Mouse (Mus musculus): Measurements from ENCODE around the gene Higd2a. TPM values are rescaled to one million over a fixed set of nuclear protein-coding genes. Genes with fewer than 3 reads are reported as not detected.

Gene Higd2a
- polyA plus RNA-seq, 1 experiment from 2014 or later: 211 TPM

DNA sequence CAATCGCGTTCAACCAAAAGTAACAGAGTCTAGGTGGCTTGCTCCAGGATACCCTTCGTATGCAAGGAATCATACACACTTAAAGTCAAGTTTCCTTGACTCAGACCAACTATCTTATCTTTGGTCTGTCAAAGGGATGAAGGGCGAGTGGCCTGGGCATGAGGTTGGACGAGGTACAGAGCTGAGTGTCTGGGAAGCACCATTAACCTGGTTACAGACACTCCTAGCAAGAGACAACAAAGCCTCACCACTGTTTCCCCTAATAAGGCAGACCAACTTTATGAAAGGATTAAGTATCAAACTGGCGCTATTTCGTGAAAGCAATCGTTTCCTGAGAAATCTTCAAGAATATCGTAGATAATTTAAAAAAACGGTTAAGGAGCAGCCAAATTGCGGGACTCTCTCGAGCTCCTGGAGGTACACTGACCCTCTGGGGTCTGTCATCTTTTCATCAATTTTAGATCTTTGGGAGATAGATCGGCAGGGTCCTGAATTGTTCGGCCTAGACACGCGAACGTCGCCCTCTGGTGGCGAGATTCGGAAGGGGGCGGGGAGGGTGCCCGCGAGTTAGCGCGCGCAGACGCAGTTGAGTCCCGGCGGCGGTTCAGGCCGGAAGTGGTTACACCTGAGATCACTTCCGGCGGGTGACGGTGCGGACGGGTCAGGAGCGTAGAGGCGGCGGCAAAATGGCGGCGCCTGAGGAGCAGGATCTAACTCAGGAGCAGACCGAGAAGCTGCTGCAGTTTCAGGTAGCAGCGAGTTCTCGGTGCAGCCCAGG, 31.3 kb downstream of the Higd2a start, which contains the start of gene Faf2:
Gene Faf2 (plus strand): TSS at position 630 of the 778 bp plus-strand sequence.
- peak; percentile 98 for ATAC-seq (ENCODE audit: insufficient read depth, low FRiP score)

DNA sequence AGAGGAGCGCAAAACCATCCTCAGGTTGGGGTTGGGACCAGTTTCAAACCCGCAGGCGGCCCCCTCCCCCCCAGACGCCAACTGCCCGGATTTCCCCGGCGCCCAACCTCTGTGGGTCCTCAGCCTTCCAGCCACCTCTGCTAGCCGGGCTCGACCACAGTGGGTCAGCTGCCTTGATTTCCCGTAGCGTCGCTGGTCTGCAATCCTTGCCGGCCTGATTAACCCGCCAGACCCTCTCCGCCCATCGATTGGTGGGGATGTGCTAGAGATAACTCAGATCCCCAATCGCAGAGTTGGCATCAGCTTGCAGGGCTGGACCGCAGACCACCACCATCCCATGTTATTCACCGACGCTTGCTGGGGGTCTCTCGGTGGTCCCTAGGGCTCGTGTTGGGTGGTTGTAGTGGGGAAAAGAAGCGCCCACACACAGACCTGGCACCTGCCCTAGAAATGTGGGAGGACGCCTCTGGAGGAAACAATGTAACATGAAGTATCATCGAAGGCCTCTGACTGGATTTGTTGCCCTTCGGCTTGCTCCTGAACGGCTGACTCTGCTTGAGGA, 32.0 kb downstream of the Higd2a start:
- Histone ChIP-seq H3K27ac (ENCODE audit: low read length) (peak overlapping the region; percentile 79), H3K9ac (ENCODE audit: low read length) (peak overlapping the region; percentile 96), H3K4me3 (replicated peaks; ENCODE audit: low read length) (peak overlapping the region; percentile 98), H3K4me2 (ENCODE audit: low read depth, low read length) (peak overlapping the region; percentile 95), H3K36me3 (ENCODE audit: control insufficient read depth, insufficient read depth, low read length) (no peaks in the 10 kb centered on the region), H3K4me1 (ENCODE audit: control insufficient read depth, insufficient read depth, low read length) (peaks cover 13% of the 10 kb centered on the region), H3K9me3 (replicated peaks; ENCODE audit: control insufficient read depth, low read length) (no peaks in the 10 kb centered on the region), H3K27me3 (ENCODE audit: control insufficient read depth, insufficient read depth, low read length) (no peaks in the 10 kb centered on the region)
- ATAC-seq (ENCODE audit: insufficient read depth, low FRiP score): peak; percentile 57
- 1% methylated on average over 27 of the region's 27 CpGs for WGBS

More for the DNA sequence above, 31.3 kb downstream of the Higd2a start, which contains the start of gene Faf2:
- peak within 1 kb of the TSS; percentile 95 for H3K4me2 ChIP-seq (ENCODE audit: low read depth, low read length)
- H3K27ac ChIP-seq (ENCODE audit: low read length): peak within 1 kb of the TSS; percentile 79
- no peaks in the 10 kb centered on the region for H3K9me3 ChIP-seq (replicated peaks; ENCODE audit: control insufficient read depth, low read length)
- H3K27me3 ChIP-seq (ENCODE audit: control insufficient read depth, insufficient read depth, low read length): no peaks in the 10 kb centered on the region
- peak within 1 kb of the TSS; percentile 98 for H3K4me3 ChIP-seq (replicated peaks; ENCODE audit: low read length)
- peaks cover 13% of the 10 kb centered on the region for H3K4me1 ChIP-seq (ENCODE audit: control insufficient read depth, insufficient read depth, low read length)
- H3K9ac ChIP-seq (ENCODE audit: low read length): peak within 1 kb of the TSS; percentile 96
- WGBS: 10% methylated on average over 44 of the region's 44 CpGs
- H3K36me3 ChIP-seq (ENCODE audit: control insufficient read depth, insufficient read depth, low read length): no peaks in the 10 kb centered on the region

DNA sequence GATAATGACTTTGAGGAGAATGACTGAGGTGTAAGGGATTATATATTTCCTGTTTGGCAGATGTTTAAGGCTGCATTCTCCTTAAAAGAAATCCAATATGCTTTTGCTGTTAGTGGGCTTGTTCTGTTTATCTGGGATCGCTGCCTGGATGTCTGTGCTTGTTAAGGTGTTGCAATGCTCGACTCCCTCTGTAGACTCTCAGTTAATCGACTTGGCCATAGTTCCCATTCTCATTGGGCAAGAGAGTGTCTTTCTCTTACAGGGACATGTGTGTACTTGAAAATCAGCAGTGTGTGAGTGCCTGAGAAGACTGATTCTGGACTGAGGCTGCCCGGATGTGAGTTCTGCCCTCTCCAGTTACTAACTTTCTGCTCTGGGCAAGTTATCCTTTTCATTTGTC, 39.1 kb downstream of the Higd2a start:
- WGBS: 74% methylated on average over 4 of the region's 4 CpGs
- H3K9me3 ChIP-seq (replicated peaks; ENCODE audit: control insufficient read depth, low read length): no peaks in the 10 kb centered on the region
- H3K27ac ChIP-seq (ENCODE audit: low read length): no peak overlapping the region; the same call in 1 of the 2 replicates
- H3K36me3 ChIP-seq (ENCODE audit: control insufficient read depth, insufficient read depth, low read length): 0 out of 2 replicates have a peak, but pooled peaks cover 3% of the 10 kb centered on the region
- no peak overlapping the region for H3K9ac ChIP-seq (ENCODE audit: low read length)
- no peak overlapping the region for H3K4me2 ChIP-seq (ENCODE audit: low read depth, low read length)
- no peaks in the 10 kb centered on the region for H3K4me1 ChIP-seq (ENCODE audit: control insufficient read depth, insufficient read depth, low read length)
- no peaks in the 10 kb centered on the region for H3K27me3 ChIP-seq (ENCODE audit: control insufficient read depth, insufficient read depth, low read length)
- no peak for ATAC-seq (ENCODE audit: insufficient read depth, low FRiP score)
- no peak overlapping the region for H3K4me3 ChIP-seq (replicated peaks; ENCODE audit: low read length)

DNA sequence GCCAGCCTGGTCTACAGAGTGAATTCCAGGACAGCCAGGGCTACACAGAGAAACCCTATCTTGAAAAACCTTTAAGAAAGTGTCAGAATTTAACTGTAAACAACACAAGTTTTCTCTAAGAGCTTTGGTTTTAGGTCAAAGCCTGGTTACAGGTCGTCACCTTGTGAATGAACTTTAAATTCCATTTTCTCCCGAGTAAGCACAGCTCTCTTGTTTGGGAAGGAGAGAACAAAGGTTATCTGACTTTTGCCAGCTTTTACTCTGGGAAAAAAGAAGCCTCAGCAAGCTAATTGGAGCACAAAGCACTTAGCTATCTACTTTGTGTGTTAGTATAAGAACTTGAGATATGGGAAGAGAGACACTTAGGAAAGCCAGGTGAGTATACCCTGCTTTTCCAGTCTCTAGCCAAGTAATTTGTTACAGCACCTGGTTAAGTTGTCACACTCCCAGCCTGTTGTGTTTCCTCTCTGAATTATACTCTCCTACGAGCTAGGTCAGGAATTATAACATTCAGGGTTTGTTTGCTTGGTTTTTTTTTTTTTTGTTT, 42.8 kb downstream of the Higd2a start:
- 39% methylated on average over 3 of the region's 3 CpGs for WGBS
- Histone ChIP-seq H3K27ac (ENCODE audit: low read length) (no peak overlapping the region; the same call in 1 of the 2 replicates), H3K4me1 (ENCODE audit: control insufficient read depth, insufficient read depth, low read length) (no peaks in the 10 kb centered on the region), H3K27me3 (ENCODE audit: control insufficient read depth, insufficient read depth, low read length) (no peaks in the 10 kb centered on the region), H3K4me3 (replicated peaks; ENCODE audit: low read length) (no peak overlapping the region), H3K9ac (ENCODE audit: low read length) (no peak overlapping the region), H3K9me3 (replicated peaks; ENCODE audit: control insufficient read depth, low read length) (no peaks in the 10 kb centered on the region), H3K36me3 (ENCODE audit: control insufficient read depth, insufficient read depth, low read length) (0 out of 2 replicates have a peak, but pooled peaks cover 3% of the 10 kb centered on the region), H3K4me2 (ENCODE audit: low read depth, low read length) (no peak overlapping the region)
- no peak for ATAC-seq (ENCODE audit: insufficient read depth, low FRiP score)

DNA sequence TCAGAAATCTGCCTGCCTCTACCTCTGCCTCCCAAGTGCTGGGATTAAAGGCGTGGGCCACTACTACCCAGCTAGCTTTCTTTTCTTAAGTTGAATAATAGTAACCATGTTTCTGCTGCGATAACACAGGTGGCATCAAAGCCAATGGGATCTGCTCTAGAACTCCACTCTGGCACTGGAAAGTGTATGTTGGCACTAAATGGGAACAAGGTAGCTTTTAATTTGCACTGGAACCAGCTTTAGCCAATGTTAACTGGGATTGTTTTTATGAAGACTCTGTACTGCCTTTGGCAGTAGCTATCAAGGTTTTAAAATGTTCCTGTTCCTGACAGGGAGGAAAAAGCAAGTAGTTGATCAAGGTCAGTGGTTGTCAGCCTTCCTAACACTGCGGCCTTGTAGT, 45.0 kb downstream of the Higd2a start:
- 96% methylated on average over 3 of the region's 3 CpGs for WGBS
- Histone ChIP-seq H3K4me3 (replicated peaks; ENCODE audit: low read length) (no peak overlapping the region), H3K9ac (ENCODE audit: low read length) (no peak overlapping the region), H3K4me1 (ENCODE audit: control insufficient read depth, insufficient read depth, low read length) (no peaks in the 10 kb centered on the region), H3K27ac (ENCODE audit: low read length) (no peak overlapping the region), H3K4me2 (ENCODE audit: low read depth, low read length) (no peak overlapping the region), H3K9me3 (replicated peaks; ENCODE audit: control insufficient read depth, low read length) (no peaks in the 10 kb centered on the region), H3K36me3 (ENCODE audit: control insufficient read depth, insufficient read depth, low read length) (peaks cover 3% of the 10 kb centered on the region; the same call in 1 of the 2 replicates), H3K27me3 (ENCODE audit: control insufficient read depth, insufficient read depth, low read length) (no peaks in the 10 kb centered on the region)
- ATAC-seq (ENCODE audit: insufficient read depth, low FRiP score): no peak

Small RNA genes within 50 kb of the gene (microRNA-seq; reads per million reads assigned to microRNA genes)
- gene Gm24195: not detected

Other genes with a start within 250 kb of the Higd2a start
- 3.2 and 4.0 TPM in 2 replicates for gene Cplx2, start 218.9 kb upstream of the Higd2a start, polyA plus RNA-seq (2015; fragmentation: Nextera tagmentation; extraction: Ambion mirVana)
- 96.5 and 99.5 TPM in 2 replicates for gene Thoc3, start 121.4 kb upstream of the Higd2a start, polyA plus RNA-seq (2015; fragmentation: Nextera tagmentation; extraction: Ambion mirVana)
- gene Simc1, start 86.4 kb upstream of the Higd2a start, polyA plus RNA-seq (2015; fragmentation: Nextera tagmentation; extraction: Ambion mirVana): 7.9 and 8.6 TPM in 2 replicates
- 125 and 147 TPM in 2 replicates for gene 4833439L19Rik, start 24.8 kb upstream of the Higd2a start, polyA plus RNA-seq (2015; fragmentation: Nextera tagmentation; extraction: Ambion mirVana)
- 21.7 and 23.1 TPM in 2 replicates for gene Arl10, start 15.2 kb upstream of the Higd2a start, polyA plus RNA-seq (2015; fragmentation: Nextera tagmentation; extraction: Ambion mirVana)
- gene Nop16, start 117 bp upstream of the Higd2a start, polyA plus RNA-seq (2015; fragmentation: Nextera tagmentation; extraction: Ambion mirVana): 87.1 and 88.7 TPM in 2 replicates
- 79.6 and 79.8 TPM in 2 replicates for gene Cltb, start 21.1 kb downstream of the Higd2a start, polyA plus RNA-seq (2015; fragmentation: Nextera tagmentation; extraction: Ambion mirVana)
- 67.4 and 71.9 TPM in 2 replicates for gene Faf2, start 31.6 kb downstream of the Higd2a start, polyA plus RNA-seq (2015; fragmentation: Nextera tagmentation; extraction: Ambion mirVana)
- 52.5 and 56.5 TPM in 2 replicates for gene Rnf44, start 103.7 kb downstream of the Higd2a start, polyA plus RNA-seq (2015; fragmentation: Nextera tagmentation; extraction: Ambion mirVana)
- 9.6 and 9.9 TPM in 2 replicates for gene Cdhr2, start 111.3 kb downstream of the Higd2a start, polyA plus RNA-seq (2015; fragmentation: Nextera tagmentation; extraction: Ambion mirVana)
- gene Gprin1, start 159.7 kb downstream of the Higd2a start, polyA plus RNA-seq (2015; fragmentation: Nextera tagmentation; extraction: Ambion mirVana): 0.19 and 0.22 TPM in 2 replicates
- gene Sncb, start 176.4 kb downstream of the Higd2a start, polyA plus RNA-seq (2015; fragmentation: Nextera tagmentation; extraction: Ambion mirVana): 0.52 and 0.72 TPM in 2 replicates
- not detected in 2 replicates for gene Eif4e1b, start 193.8 kb downstream of the Higd2a start, polyA plus RNA-seq (2015; fragmentation: Nextera tagmentation; extraction: Ambion mirVana)
- gene Tspan17, start 199.2 kb downstream of the Higd2a start, polyA plus RNA-seq (2015; fragmentation: Nextera tagmentation; extraction: Ambion mirVana): 14.5 and 17.7 TPM in 2 replicates